10 mouse cellular contexts compared by ENCODE assay signal in the genomic region with DNA sequence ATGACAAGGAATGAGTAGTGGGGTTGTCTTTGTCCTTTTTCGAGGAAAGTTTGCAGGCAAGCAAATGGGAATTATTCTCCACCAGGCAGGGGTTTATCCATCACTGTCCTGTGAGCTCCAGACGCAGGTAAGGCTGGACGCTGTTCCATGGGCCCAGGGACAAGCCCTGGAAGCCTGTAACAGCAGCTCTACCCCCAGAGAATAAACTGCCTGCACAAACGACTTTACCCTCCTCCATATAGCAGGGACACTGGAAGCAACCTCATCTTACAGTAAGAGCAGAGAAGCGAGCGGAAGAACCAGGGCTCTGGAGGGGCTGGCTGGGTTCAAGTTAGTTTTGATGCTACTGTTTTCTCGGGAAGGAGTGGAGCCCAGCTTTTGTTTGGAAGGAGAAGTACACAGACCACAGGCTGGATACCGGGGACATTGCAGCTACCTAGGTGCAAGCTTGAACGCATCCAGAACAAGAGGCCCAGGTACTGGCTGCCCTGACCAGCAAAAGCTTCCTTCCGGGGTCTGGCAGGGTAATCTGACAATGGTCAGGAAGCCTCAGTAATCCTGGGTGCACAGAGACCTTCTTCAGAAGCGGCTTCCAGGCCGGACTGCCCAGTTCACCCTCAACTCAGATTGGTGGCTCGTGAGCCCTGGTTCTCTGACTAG. TPM values are rescaled to one million over a fixed set of nuclear protein-coding genes. Genes with fewer than 3 reads are reported as not detected.
A peak's percentile ranks its signal among the peaks of the same experiment; 100 is the strongest.
DNase-seq lines count a peak whose midpoint lies in the region; ATAC-seq lines count a peak whose summit lies in the region.
"Had no signal": no experiment of that assay in that cellular context is flagged by ENCODE, and none has a peak within 500 bp of the region (broad histone marks: within the 10 kb centered on the region; RNA-seq: fewer than 3 reads in every experiment).

No protein-coding gene starts in this region.

- DNase-seq in embryo, embryonic 9.5 days (ENCODE audit: extremely low spot score) = peak; percentile 26
- DNase-seq in embryo, embryonic 10 days (ENCODE audit: low spot score) = no peak
- no peak for DNase-seq in lung, postnatal 10 days
- peak; percentile 38 for DNase-seq in limb, embryonic 11.5 days (ENCODE audit: low spot score)
- no peak for DNase-seq in adrenal gland, adult 8-10 months
- DNase-seq: spleen, adult 18-20 months had no signal

- 0 out of 2 replicates have a peak overlapping the region, but pooled peaks have one; percentile 47 for H3K4me3 ChIP-seq in lung, embryonic 15.5 days
- H3K4me3 ChIP-seq in limb, embryonic 11.5 days (ENCODE audit: low read depth, low read length) = no peak overlapping the region
- no peak overlapping the region for H3K4me3 ChIP-seq in neural tube, embryonic 15.5 days (replicated peaks)

- no peak overlapping the region for H3K9ac ChIP-seq in lung, embryonic 15.5 days
- H3K9ac ChIP-seq in limb, embryonic 11.5 days (ENCODE audit: low read length) = no peak overlapping the region
- peak overlapping the region; percentile 68; the same call in 1 of the 2 replicates for H3K9ac ChIP-seq in neural tube, embryonic 15.5 days (replicated peaks)

- H3K36me3 ChIP-seq in lung, embryonic 15.5 days = no peaks in the 10 kb centered on the region
- H3K36me3 ChIP-seq in limb, embryonic 11.5 days (ENCODE audit: control insufficient read depth, insufficient read depth, low read length) = no peaks in the 10 kb centered on the region
- no peaks in the 10 kb centered on the region for H3K36me3 ChIP-seq in neural tube, embryonic 15.5 days

- H3K27ac ChIP-seq in lung, embryonic 15.5 days = no peak overlapping the region
- H3K27ac ChIP-seq in limb, embryonic 11.5 days (replicated peaks; ENCODE audit: low read depth, low read length) = no peak overlapping the region
- H3K27ac ChIP-seq in neural tube, embryonic 15.5 days (replicated peaks) = peak overlapping the region; percentile 68

- H3K9me3 ChIP-seq in lung, embryonic 15.5 days = no peaks in the 10 kb centered on the region
- no peaks in the 10 kb centered on the region for H3K9me3 ChIP-seq in limb, embryonic 11.5 days (ENCODE audit: control insufficient read depth, low read length)
- H3K9me3 ChIP-seq in neural tube, embryonic 15.5 days (replicated peaks) = no peaks in the 10 kb centered on the region

- peaks cover 75% of the 10 kb centered on the region for H3K27me3 ChIP-seq in lung, embryonic 15.5 days
- peaks cover 49% of the 10 kb centered on the region for H3K27me3 ChIP-seq in limb, embryonic 11.5 days (ENCODE audit: control insufficient read depth, insufficient read depth, low read length)
- H3K27me3 ChIP-seq in neural tube, embryonic 15.5 days (replicated peaks) = 0 out of 2 replicates have a peak, but pooled peaks cover 7% of the 10 kb centered on the region

- WGBS in lung, embryonic 15.5 days = 6% methylated on average over 13 of the region's 13 CpGs
- 3% methylated on average over 13 of the region's 13 CpGs for WGBS in limb, embryonic 11.5 days
- WGBS in neural tube, embryonic 15.5 days = 7% methylated on average over 13 of the region's 13 CpGs

- peaks cover 15% of the 10 kb centered on the region for H3K4me1 ChIP-seq in lung, embryonic 15.5 days
- H3K4me1 ChIP-seq in limb, embryonic 11.5 days (ENCODE audit: control insufficient read depth, insufficient read depth, low read length) = peaks cover 7% of the 10 kb centered on the region; the same call in 1 of the 2 replicates
- peaks cover 47% of the 10 kb centered on the region for H3K4me1 ChIP-seq in neural tube, embryonic 15.5 days

- H3K4me2 ChIP-seq in lung, embryonic 15.5 days = peak overlapping the region; percentile 97; the same call in 1 of the 2 replicates
- no peak overlapping the region for H3K4me2 ChIP-seq in limb, embryonic 11.5 days (ENCODE audit: low read depth, severe bottlenecking)
- peak overlapping the region; percentile 97 for H3K4me2 ChIP-seq in neural tube, embryonic 15.5 days

- no peak for ATAC-seq in lung, embryonic 15.5 days (ENCODE audit: borderline replicate concordance, extremely low read depth, low FRiP score, low TSS enrichment)
- ATAC-seq in limb, embryonic 11.5 days (ENCODE audit: insufficient number of reproducible peaks, low FRiP score, low TSS enrichment, low read depth) = no peak
- no peak for ATAC-seq in neural tube, embryonic 15.5 days (ENCODE audit: low FRiP score)
- no peak for ATAC-seq in erythroblast, adult 5-6 weeks (replicated peaks; ENCODE audit: low FRiP score, poor library complexity, severe bottlenecking)

RNA-seq across cellular contexts. Expression of a gene that starts 31.6 kb away (rescaled TPM):
- polyA plus RNA-seq in lung, embryonic 15.5 days (2015; fragmentation: Nextera tagmentation; extraction: Ambion mirVana) = not detected in 2 replicates
- 0.07 TPM in 1 of 2 replicates, not detected in the other for polyA plus RNA-seq in limb, embryonic 11.5 days (2014; fragmentation: Nextera tagmentation; extraction: Ambion mirVana)
- 7.5 and 9.2 TPM in 2 replicates for polyA plus RNA-seq in neural tube, embryonic 15.5 days (2015; fragmentation: Nextera tagmentation; extraction: Ambion mirVana)
- under 1 TPM; 0.23 to 0.30 (median 0.26) TPM for total RNA-seq in adrenal gland, adult 8-10 months (2022)
- total RNA-seq in erythroblast, adult 5-6 weeks (2015; ENCODE audit: low replicate concordance) = not detected in 2 replicates
- not detected in 2 replicates for total RNA-seq in erythroblast, adult 5-6 weeks (2017; ENCODE audit: low replicate concordance)
- total RNA-seq: hematopoietic stem cell, adult 5-6 weeks had no signal

RNA-seq across cellular contexts. Expression of a gene that starts 53.4 kb away (rescaled TPM):
- polyA plus RNA-seq in lung, embryonic 15.5 days (2015; fragmentation: Nextera tagmentation; extraction: Ambion mirVana) = 2.7 and 2.8 TPM in 2 replicates
- 0.82 and 0.88 TPM in 2 replicates for polyA plus RNA-seq in limb, embryonic 11.5 days (2014; fragmentation: Nextera tagmentation; extraction: Ambion mirVana)
- 1.4 and 1.7 TPM in 2 replicates for polyA plus RNA-seq in neural tube, embryonic 15.5 days (2015; fragmentation: Nextera tagmentation; extraction: Ambion mirVana)
- 1 to 10 TPM; 1.8 to 4.4 (median 3.3) TPM for total RNA-seq in adrenal gland, adult 8-10 months (2022)
- total RNA-seq in erythroblast, adult 5-6 weeks (2015; ENCODE audit: low replicate concordance) = not detected in 2 replicates
- not detected in 2 replicates for total RNA-seq in erythroblast, adult 5-6 weeks (2017; ENCODE audit: low replicate concordance)

RNA-seq across cellular contexts. Expression of a gene that starts 55.6 kb away (rescaled TPM):
- 5.9 and 7.7 TPM in 2 replicates for polyA plus RNA-seq in lung, embryonic 15.5 days (2015; fragmentation: Nextera tagmentation; extraction: Ambion mirVana)
- 8.2 and 8.9 TPM in 2 replicates for polyA plus RNA-seq in limb, embryonic 11.5 days (2014; fragmentation: Nextera tagmentation; extraction: Ambion mirVana)
- polyA plus RNA-seq in neural tube, embryonic 15.5 days (2015; fragmentation: Nextera tagmentation; extraction: Ambion mirVana) = 25.8 and 27.7 TPM in 2 replicates
- total RNA-seq in adrenal gland, adult 8-10 months (2022) = 100 to 1,000 TPM; 134 to 367 (median 207) TPM
- total RNA-seq in erythroblast, adult 5-6 weeks (2015; ENCODE audit: low replicate concordance) = 3.5 and 6.7 TPM in 2 replicates
- 8.4 and 9.5 TPM in 2 replicates for total RNA-seq in erythroblast, adult 5-6 weeks (2017; ENCODE audit: low replicate concordance)

Comparison
In these comparisons a context has a peak if more than half of its experiments do, and no peak if none do; other contexts are left out.
1. DNase-seq: peak in embryo, embryonic 9.5 days (single experiment) and limb, embryonic 11.5 days (single experiment); none in embryo, embryonic 10 days (single experiment), lung, postnatal 10 days (single experiment) and adrenal gland, adult 8-10 months (single experiment).